Mouse (Mus musculus): Measurements from ENCODE around the gene Madd.

The Madd gene

DNA sequence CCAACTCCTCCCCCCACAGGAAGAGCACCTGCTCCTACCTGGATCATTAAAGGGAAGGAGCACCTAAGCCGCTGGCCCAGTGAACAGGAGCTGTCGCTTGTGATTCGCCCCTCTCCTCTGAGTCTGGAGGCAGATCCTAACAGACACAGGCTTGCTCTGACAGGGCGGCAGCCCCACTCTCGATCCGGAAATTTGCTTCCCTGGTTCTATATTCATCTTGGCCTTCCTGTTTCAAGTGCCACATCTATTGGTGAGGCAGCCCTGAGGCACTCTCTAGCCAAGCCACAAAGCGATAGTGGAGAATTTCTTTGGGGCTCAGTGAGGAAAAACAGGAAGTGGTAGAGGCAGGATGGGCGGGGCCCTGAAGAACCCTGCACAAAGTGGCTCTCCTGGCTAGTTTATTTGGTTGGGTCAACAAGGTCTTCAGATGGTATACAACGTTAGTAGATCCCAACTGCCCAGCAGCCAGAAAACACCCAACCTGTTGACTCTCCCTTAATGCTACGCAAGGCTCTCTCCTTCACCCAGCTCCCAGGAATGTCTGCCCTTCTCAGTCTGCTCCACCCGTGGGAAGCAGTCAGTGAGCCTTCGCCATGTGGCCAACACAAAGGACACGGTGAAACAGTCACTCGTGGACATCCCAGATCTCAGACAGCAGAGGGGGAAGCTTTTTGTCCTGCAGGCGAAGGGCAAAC is at the start of gene Madd:
Gene Madd (minus strand): TSS at position 127 of the 695 bp plus-strand sequence.
- no peak for DNase-seq (ENCODE audit: extremely low spot score, low spot score)

DNA sequence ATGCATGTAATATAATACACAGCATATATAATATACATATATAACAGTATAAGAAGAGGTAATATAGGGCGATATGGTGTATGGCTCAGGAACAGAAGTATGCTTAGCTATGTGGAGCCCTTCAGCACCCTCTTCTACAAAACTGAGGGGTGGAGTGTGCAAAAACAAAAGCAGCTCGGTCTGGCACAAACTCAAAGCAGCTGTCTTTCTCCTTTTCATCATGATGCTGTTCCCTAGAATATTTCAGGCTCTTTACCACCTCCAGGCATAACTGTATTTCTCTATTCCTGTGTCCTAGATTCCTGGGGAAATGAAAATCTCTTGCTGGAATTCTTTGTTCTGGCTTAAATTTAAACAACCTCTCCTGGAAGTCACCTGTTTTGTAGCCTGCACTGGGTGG is 46.1 kb upstream of the Madd start:
- no peak for DNase-seq (ENCODE audit: extremely low spot score, low spot score)

GRCm38 (mm10) chr2:91223614-91224013 is 40.0 kb upstream of the Madd start:
- no peak for DNase-seq (ENCODE audit: extremely low spot score, low spot score)

- DNase-seq (ENCODE audit: extremely low spot score, low spot score) = no peak
Observed at GRCm38 (mm10) chr2:91220501-91220900, 36.9 kb upstream of the Madd start.

GRCm38 (mm10) chr2:91217032-91217431 is 33.4 kb upstream of the Madd start:
- no peak for DNase-seq (ENCODE audit: extremely low spot score, low spot score)

DNA sequence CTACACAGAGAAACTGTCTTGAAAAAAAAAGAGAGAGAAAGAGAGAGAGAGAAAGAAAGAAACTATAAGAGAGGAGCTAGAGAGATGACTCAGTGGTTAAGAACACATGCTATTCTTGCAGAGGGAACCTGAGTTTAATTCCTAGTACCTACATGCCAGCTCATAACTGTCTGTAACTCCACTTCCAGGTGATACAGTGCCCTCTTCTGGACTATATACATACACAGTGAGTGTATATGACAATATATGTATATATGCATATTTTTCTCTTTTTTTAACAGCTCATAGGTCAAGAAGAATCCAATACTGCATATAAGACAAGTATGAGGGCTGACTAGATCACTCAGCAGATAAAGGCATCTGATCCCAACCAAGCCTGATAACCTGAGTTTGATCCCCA is 29.7 kb upstream of the Madd start:
- no peak for DNase-seq (ENCODE audit: extremely low spot score, low spot score)

DNA sequence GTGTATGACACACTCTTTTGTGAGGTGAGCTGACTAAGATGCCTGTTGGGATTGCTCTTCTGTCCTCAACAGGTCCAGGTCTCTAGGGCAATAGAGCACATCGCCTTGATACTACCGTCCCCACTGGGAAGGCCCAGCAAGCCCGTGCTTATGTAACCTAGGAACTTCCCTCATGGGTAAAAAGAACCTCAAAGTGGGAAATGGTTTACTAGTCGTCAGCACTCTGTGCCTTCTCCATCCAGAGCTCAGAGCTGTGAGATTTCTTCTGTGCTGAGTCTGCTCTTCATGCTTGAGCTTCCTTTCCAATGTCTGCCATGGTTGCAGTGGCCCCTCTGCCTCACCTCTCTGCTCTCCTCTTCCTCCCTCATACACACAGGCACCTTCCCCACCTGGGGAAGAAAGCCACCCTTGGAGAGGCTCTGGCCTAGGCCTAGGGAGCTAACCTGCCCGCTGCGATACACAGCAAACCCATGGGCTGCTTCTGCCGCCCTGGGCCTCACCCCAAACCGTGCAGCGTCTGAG is 22.7 kb upstream of the Madd start:
- DNase-seq (ENCODE audit: extremely low spot score, low spot score) = no peak

DNA sequence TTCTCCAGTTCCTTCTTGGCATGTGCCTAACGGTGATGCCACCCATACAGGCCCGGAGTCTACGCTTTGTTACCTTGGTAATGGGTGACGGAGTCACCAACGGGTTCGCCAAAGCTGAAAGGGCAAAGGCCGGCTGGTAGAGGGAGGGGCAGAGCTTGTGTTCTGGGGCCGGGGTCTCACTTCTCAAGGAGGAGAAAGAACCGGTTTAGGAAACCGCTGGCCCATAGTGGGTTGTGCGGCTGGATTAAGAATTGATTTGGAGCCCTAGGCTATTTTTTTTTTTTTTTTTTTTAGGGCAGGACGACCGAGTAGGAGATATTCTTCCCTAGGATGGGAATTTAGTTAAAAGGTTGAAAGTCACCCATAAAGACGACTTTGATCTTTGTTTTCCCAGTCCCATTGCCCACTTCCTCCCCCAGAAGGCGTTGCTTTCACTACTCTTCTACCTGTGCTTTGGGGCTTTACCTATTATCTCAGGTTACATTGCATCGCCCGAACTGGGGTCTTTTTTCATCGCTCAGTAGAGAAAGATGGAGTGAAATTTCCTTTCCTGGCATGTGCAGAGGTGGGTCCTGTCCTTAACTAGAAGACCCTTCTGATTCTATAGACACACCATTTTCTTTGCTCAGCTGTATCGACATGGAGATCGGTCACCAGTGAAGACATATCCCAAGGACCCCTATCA is 19.5 kb upstream of the Madd start:
- no peak for DNase-seq (ENCODE audit: extremely low spot score, low spot score)

DNA sequence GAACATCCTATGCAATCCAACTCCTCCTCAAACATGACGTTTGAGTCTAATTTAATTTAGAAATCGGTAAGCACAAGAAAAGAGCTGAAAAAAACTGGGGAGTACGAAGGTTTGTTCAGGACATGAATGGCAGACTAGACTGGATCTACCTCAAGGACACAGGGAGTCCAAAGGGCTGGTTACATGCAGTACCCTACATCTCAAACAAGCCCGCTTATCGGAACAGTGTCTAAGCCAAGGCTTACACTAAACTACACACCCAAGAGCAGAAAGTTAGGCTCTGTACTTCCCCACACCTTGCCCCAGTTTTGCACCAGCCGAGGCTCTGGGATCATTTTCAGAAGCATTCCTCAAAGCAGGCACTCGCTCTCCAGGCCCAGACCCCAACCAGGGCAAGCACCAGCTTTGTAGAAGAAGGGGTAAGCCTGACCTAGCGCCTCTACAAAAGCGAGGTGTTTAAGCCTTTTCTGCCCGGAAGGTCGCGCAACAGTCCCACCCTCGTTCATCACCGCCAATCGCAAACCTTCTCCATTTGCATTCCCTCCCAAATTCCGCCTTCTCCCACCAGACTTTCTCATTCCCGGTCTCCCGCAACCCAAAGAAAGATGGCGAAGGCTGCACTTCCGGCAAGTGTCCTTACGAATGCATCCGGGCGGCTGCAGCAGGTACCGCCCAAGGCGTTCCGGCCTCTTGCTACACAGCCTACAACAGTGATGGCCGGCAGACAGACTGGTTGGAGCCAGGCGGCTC is 18.8 kb upstream of the Madd start, which contains the start of the genes Nr1h3 and Acp2:
Gene Nr1h3 (minus strand): TSS at position 613 of the 750 bp plus-strand sequence.
Gene Acp2 (plus strand): TSS at position 664 of the 750 bp plus-strand sequence.
- peak; percentile 98 for DNase-seq (ENCODE audit: extremely low spot score, low spot score)

DNA sequence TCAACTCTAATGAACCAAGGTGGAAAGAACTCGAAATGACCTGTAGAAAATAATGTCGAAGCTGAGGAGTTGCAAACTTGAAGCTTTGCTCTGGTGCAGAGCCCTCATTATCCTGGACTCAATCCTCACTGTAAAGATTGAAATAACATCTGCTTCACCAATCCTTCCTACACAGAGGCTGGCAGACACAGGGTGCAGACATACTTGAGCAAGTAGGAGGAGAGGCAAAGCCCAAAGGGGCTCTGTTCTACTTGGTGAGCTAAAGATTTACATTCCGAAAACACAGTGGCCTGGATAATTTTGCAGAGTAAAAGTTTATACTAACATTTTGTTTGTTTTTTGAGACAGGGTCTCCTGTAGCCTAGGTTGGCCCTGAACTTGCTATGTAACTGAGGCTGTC is 15.3 kb upstream of the Madd start:
- no peak for DNase-seq (ENCODE audit: extremely low spot score, low spot score)

- no peak for DNase-seq (ENCODE audit: extremely low spot score, low spot score)
Observed at GRCm38 (mm10) chr2:91196577-91197001, 13.0 kb upstream of the Madd start.

- peak; percentile 71 for DNase-seq (ENCODE audit: extremely low spot score, low spot score)
Observed at GRCm38 (mm10) chr2:91194624-91195332, 11.1 kb upstream of the Madd start.

DNA sequence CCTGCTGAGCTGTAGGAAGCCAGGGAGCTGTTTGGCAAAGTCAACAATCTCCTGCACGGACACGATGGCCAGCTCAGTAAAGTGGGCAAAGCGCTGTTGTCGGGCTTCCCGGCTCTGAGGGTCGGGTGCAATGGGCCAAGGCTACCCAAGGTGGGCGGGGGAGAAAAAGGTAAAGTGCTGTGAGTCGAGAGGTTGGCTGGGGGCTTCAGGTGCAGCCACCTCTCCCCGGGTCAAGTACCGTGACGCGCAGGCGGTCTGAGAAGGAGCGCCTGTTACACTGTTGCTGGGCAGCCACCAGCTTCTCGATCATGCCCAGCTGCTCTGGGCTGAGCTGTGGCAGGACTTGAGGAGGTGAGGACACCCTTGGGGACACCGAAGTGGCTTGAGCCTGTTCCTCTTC is 6.9 kb upstream of the Madd start:
- DNase-seq (ENCODE audit: extremely low spot score, low spot score) = no peak

GRCm38 (mm10) chr2:91187431-91187830 is 3.8 kb upstream of the Madd start:
- DNase-seq (ENCODE audit: extremely low spot score, low spot score) = no peak

DNA sequence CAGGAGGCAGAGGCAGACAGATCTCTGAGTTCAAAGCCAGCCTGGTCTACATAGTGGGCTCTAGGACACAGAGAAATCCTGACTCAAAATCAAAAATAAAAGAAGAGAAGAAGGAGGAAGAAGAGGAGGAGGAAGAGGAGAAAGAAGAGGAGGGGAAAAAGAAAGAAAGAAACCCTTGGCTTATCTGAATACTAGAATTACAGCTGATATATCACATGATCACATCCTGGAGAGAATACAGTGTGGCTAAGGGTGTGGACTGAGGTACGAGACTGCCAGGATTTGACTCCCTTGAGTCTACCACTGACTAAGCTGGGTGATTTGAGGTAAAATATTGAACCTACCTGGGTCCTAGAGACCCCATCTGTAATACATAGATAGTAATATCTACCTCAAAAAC is 2.6 kb upstream of the Madd start:
- no peak for DNase-seq (ENCODE audit: extremely low spot score, low spot score)

GRCm38 (mm10) chr2:91183148-91183513 is 506 bp downstream of the Madd start:
- peak; percentile 93 for DNase-seq (ENCODE audit: extremely low spot score, low spot score)

DNA sequence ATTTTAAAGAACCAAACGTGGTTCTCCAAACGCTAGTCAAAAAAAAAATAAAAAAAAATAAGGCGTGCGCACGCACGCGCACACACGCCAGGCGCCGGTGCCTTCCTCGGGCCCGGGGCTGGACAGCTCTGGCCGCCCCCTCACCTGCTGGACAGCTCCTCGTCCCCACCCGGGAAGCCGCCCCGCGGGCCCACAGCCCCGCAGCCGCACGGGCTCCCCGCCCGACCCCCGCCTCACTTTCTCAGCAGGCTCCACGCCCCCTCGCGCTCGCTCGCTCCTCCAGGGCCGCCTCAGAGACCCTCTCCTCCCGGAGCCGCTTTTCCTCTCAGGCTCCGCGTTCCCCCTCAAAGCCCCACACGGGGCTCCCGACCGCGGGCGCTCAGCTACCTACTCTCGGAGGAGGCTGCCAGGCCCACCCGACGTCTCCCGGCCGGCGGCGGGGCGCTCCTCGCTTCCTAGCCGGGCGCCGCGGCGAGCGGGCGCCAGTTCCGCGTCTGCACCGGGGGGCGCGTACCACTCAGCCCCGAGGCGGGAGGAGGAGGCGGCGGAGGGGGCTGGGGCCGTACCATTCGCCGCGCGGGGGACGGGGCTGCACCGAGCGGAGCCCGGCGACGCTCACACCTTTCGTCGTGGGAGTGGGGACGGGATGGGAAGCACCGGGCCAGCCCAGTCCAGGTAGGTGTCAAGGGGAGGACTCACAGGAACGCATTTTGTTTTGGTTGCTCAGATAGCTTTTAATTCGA is 1.1 kb downstream of the Madd start:
- DNase-seq (ENCODE audit: extremely low spot score, low spot score) = peak; percentile 87

- DNase-seq (ENCODE audit: extremely low spot score, low spot score) = no peak
Observed at GRCm38 (mm10) chr2:91182016-91182404, 1.6 kb downstream of the Madd start.

DNA sequence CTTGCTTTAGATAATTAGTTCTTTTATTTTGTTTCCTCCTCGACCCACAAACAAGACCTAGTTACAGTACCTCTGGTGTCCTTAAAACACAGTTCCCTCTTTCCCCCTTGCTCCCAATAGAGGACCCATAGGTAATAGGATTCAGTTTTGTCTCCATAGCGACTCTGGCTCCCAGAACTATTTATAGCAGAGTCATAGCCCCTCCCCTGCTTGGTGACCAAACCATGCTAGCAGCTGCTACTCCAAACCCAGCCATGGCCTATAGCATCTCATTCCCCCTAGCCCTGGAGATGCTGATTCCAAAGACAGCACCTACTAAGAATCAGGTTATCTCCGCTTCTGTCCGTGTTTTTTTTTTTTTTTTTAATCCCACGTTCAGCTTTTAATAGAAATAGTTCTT is 2.9 kb downstream of the Madd start:
- DNase-seq (ENCODE audit: extremely low spot score, low spot score) = no peak

DNA sequence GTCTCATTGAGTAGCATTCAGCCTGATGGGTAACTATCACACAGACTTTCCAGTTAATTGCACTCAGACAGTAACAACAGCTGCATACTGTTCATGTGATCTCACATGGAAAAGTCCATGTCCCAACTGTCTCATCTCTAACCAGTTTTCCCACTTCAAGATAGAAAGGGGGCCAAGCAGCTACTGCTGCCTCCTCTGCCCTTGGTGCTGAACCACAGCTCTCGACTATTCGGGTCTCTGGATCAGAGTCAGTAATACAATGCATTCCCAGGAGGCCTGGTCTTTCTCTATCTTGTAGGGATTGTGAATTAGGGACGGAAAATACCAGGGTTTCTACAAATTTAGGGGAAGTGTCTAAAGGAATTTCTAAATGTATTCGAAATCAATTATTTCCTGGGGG is 3.8 kb downstream of the Madd start:
- DNase-seq (ENCODE audit: extremely low spot score, low spot score) = no peak

DNA sequence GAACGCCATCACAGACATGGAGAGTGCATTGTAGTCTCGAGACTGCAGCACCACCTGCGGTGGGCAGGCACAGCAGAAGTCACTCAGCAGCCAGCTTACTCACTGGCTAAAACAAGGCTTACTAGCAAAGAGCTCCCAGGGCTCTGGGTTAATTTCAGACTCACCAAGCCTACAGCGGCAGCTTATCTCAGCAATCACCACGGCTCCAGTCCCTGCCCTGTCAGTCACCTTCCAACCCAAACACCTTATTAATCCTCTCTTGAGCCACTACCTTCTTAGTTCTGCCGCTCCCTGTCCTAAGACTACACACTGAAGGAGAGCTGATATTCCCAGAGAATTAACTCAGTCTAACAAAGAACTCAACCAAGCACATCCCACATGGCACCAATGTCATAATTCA is 7.4 kb downstream of the Madd start:
- no peak for DNase-seq (ENCODE audit: extremely low spot score, low spot score)

Measured in neural tube, embryonic 10.5 days (tissue).